Mouse (Mus musculus) cerebellum, postnatal 14 days (tissue): Measurements from ENCODE around the gene Plb1.
A peak's percentile ranks its signal among the peaks of the same experiment; 100 is the strongest.

Experiments
- DNase-seq, 2 experiments: peaks; one replicate each; pipeline ENCODE4 v3.0.0; 2021; ENCODE audit warnings: mixed read lengths in 2 of 2

Plb1 gene

GRCm38 (mm10) chr5:32397719-32398118 lies 165.2 kb downstream of the Plb1 start:
- DNase-seq: no peak

GRCm38 (mm10) chr5:32400926-32401325 lies 168.4 kb downstream of the Plb1 start:
- no peak for DNase-seq

GRCm38 (mm10) chr5:32403082-32403953 lies 170.8 kb downstream of the Plb1 start:
- DNase-seq: no peak

GRCm38 (mm10) chr5:32405199-32405855 lies 172.8 kb downstream of the Plb1 start:
- no peak for DNase-seq

GRCm38 (mm10) chr5:32408771-32409170 lies 176.3 kb downstream of the Plb1 start:
- no peak for DNase-seq

GRCm38 (mm10) chr5:32409747-32410146 lies 177.2 kb downstream of the Plb1 start:
- no peak for DNase-seq

- no peak for DNase-seq
These were observed 178.6 kb downstream of the Plb1 start for GRCm38 (mm10) chr5:32410954-32411688.

GRCm38 (mm10) chr5:32412186-32412950 lies 179.9 kb downstream of the Plb1 start:
- peak; percentile 71 to 74 for DNase-seq

- DNase-seq: no peak
These were observed 180.6 kb downstream of the Plb1 start for GRCm38 (mm10) chr5:32413083-32413482.

GRCm38 (mm10) chr5:32413569-32413968 lies 181.1 kb downstream of the Plb1 start:
- DNase-seq: no peak

- no peak for DNase-seq
These were observed 182.0 kb downstream of the Plb1 start for GRCm38 (mm10) chr5:32414461-32414985.

- DNase-seq: no peak
These were observed 183.0 kb downstream of the Plb1 start for GRCm38 (mm10) chr5:32415554-32415953.
